Mouse (Mus musculus) megakaryocyte, embryonic 14.5 days (primary cell): ENCODE measurements at regions not wholly inside any gene's neighbourhood (a gene's known extent, or its start where the extent isn't known, plus 50 kb on each side); places are given as distances from the start of the nearest gene placed in this dataset.

Experiments used
- FLI1 ChIP-seq: IDR thresholded peaks from 2 replicates; pipeline ENCODE4 v1.6.1; 2012; ENCODE audit warnings: low read length, inconsistent platforms, mixed read lengths
- GATA1 ChIP-seq: IDR thresholded peaks from 3 replicates; pipeline ENCODE4 v1.6.1; 2012; ENCODE audit warnings: mixed read lengths, low read length, inconsistent platforms, borderline replicate concordance

DNA sequence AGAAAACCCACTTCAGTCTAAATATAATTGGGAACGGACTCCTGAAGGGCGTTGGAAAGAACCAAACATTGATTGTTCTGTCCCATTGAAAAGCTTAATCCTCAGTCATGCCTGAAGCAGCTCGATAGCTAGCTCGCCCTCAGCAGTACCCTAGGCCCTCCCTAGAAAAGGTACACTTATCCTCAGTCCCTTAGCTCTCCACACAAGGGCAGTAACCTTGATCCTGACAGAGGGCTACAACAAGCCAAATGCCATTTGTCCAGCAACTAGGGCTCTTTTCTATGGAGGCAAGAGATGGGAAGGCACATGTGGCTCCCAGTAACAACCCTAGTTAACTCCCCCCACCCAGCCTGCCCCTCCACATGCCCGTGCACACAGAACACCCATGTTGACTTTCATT lies 53.4 kb upstream of the Cachd1 start:
- no peak for TF ChIP-seq GATA1
- no peak for TF ChIP-seq FLI1
